Mouse (Mus musculus): ENCODE measurements around the gene Zdhhc9. TPM values are rescaled to one million over a fixed set of nuclear protein-coding genes. Genes with fewer than 3 reads are reported as not detected.

Zdhhc9 gene
- total RNA-seq, 2 experiments from 2014 or later = 28.1 to 37.1 TPM

DNA sequence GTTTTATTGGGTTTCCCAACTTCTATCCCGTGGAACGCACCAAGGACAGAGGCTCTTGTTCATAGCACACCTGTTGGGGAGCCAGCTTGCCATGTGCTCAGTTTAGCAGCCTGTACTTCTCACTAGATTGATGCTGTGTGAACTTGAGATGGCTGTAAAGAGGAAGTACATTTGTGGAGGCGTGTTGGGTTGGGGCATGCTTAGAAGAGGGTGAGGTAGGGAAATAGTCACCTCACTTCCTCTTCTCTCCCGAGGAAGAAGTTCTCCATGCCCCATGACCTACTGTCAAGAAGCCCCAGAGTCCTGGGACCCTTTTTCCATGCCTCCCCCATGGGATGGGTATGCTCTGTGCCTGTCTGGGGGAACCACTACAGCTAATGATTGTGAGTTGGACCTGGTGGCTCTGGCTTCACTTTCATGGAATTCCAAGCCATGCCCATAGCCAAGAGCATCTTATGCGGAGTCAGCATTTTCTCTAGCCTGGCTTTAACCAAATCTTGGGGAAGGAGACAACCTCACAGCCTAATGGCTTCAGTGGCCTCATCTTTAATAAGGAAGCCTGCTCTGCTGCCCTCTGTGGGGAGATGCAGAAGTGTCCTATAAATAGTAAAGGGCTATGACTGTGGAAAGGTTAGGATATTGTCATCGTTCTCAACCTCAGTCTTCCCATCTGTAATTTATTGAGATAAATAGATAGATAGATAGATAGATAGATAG, 81.0 kb downstream of the Zdhhc9 start:
- no peak for DNase-seq

- DNase-seq = no peak
Observed at GRCm38 (mm10) chrX:48126903-48127476, 81.7 kb downstream of the Zdhhc9 start.

DNA sequence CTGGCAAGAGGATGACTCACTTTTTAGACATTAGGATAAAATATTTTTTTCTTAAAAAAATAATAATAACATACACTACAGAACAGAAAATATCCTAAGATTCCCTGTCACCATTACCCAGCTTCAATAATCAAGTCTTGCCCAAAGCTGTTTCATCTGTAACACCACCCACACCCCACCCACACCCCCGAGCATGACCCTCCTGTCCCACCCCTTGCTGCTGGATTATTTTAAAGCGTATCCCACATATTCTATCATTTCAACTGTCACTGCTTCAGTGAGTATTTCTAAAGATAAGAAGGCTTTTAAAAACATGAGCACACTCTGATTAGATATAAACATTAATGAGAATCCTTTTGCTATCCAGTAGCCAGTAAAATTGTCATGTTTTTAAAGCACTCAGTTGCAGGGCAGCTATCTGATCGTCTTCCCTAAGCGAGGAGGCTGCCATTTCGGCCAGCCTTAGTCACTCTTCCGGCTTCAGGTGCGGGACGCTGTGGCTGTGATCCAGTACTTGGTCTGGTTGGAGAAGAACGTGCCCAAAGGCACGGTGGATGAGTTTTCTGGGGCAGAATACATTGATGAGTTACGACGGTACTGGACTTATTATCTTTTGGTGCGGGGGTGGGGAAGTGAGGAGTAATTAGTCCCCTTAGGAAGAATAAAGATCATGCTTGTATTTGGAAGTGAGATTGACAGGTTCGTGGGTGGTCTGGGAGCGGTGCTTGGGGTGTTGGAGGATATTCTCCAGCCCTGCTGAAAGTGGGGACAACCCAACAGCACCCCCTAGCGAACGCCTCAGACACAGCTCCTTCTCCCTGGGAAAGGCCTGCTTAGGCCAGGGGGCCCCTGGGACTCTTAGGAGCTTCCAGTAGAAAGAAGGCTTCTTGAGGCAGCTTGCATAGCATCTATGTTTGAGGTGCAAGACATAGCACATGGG, 84.3 kb downstream of the Zdhhc9 start:
- peak; percentile 51 to 82 for DNase-seq

Other genes with a start within 250 kb of the Zdhhc9 start
- gene Apln, start 174.0 kb downstream of the Zdhhc9 start, total RNA-seq (2021) = 10 to 100 TPM in 1 of 2 experiments, 1 to 10 TPM in 1; 4.6 to 15.9 TPM
- gene Xpnpep2, start 100.2 kb downstream of the Zdhhc9 start, total RNA-seq (2021) = 1 to 10 TPM; 1.3 to 2.5 TPM
- 1 to 10 TPM; 1.0 to 4.1 TPM for gene Sash3, start 62.4 kb downstream of the Zdhhc9 start, total RNA-seq (2021)
- gene Utp14a, start 48.0 kb upstream of the Zdhhc9 start, total RNA-seq (2021) = 10 to 100 TPM; 14.1 to 17.1 TPM
- gene Bcorl1, start 132.5 kb upstream of the Zdhhc9 start, total RNA-seq (2021) = 1 to 10 TPM; 5.1 to 6.4 TPM

All from heart, adult 18-20 months (tissue).